Comparison of ENCODE assay signal across 8 mouse cellular contexts in the genomic region with DNA sequence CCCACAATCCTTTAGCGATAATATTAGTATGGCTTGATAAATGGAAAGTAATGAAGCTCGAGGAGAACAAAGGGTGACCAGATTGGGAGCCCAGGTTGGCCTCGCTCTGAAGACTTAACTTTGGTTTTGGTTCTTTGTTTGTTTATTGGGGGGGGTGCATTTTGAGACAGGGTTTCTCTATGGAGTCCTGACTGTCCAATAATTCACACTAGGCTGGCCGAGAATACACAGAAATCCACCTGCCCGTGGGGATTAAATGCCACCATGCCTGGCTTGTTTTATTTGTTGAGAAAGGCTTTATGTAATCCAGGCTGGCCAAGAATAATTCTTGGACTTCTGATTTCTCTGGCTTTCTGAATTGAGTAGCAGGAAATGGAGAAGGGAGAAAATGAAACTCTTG. TPM values are rescaled to one million over a fixed set of nuclear protein-coding genes. Genes with fewer than 3 reads are reported as not detected.
DNase-seq lines count a peak whose midpoint lies in the region; ATAC-seq and TF ChIP-seq lines count a peak whose summit lies in the region.

No protein-coding gene starts in this region.

- 69% methylated on average over 5 of the region's 5 CpGs for WGBS in lung, embryonic 15.5 days
- 68% methylated on average over 5 of the region's 5 CpGs for WGBS in forebrain, embryonic 15.5 days
- WGBS in limb, embryonic 14.5 days, result 77% methylated on average over 5 of the region's 5 CpGs
- 35% methylated on average over 5 of the region's 5 CpGs for WGBS in small intestine, adult 2 months

- DNase-seq in lung, postnatal 36 days, result no peak
- no peak for DNase-seq in limb, embryonic 14.5 days (ENCODE audit: low spot score)
- no peak for DNase-seq in spleen, adult 12 weeks (ENCODE audit: low spot score)
- no peak for DNase-seq in layer of hippocampus, adult 11-12 months (ENCODE audit: low spot score)

- no peaks in the 10 kb centered on the region for H3K27me3 ChIP-seq in lung, embryonic 15.5 days
- H3K27me3 ChIP-seq in forebrain, embryonic 15.5 days, result no peaks in the 10 kb centered on the region
- H3K27me3 ChIP-seq in limb, embryonic 14.5 days (ENCODE audit: control insufficient read depth, insufficient read depth, low read length), result no peaks in the 10 kb centered on the region
- H3K27me3 ChIP-seq in small intestine, adult 2 months (ENCODE audit: control insufficient read depth, insufficient read depth, low read length), result no peaks in the 10 kb centered on the region

- peaks cover 18% of the 10 kb centered on the region for H3K36me3 ChIP-seq in lung, embryonic 15.5 days
- H3K36me3 ChIP-seq in forebrain, embryonic 15.5 days, result peaks cover 14% of the 10 kb centered on the region
- peaks cover 19% of the 10 kb centered on the region for H3K36me3 ChIP-seq in limb, embryonic 14.5 days (ENCODE audit: control insufficient read depth, insufficient read depth, low read length)
- peaks cover 10% of the 10 kb centered on the region for H3K36me3 ChIP-seq in small intestine, adult 2 months (ENCODE audit: control insufficient read depth, insufficient read depth, low read length)

- TF ChIP-seq CTCF in small intestine, adult 2 months (IDR thresholded peaks at IDR 0.05; ENCODE audit: extremely low read depth, insufficient read length, insufficient replicate concordance, low read depth, low read length), result no peak

- peak overlapping the region; percentile 97 for H3K4me3 ChIP-seq in lung, embryonic 15.5 days
- peak overlapping the region; percentile 96; the same call in 1 of the 2 replicates for H3K4me3 ChIP-seq in forebrain, embryonic 15.5 days
- H3K4me3 ChIP-seq in limb, embryonic 14.5 days (replicated peaks; ENCODE audit: low read length), result peak overlapping the region; percentile 97
- no peak overlapping the region for H3K4me3 ChIP-seq in small intestine, adult 2 months (ENCODE audit: low read depth, low read length)

- no peak for ATAC-seq in lung, embryonic 15.5 days (ENCODE audit: borderline replicate concordance, extremely low read depth, low FRiP score, low TSS enrichment)
- ATAC-seq in forebrain, embryonic 15.5 days (replicated peaks), result no peak
- ATAC-seq in limb, embryonic 14.5 days (ENCODE audit: low FRiP score, low read depth), result no peak
- no peak for ATAC-seq in CD4-positive, CD25-positive, alpha-beta regulatory T cell, adult 4 months

- H3K27ac ChIP-seq in lung, embryonic 15.5 days, result no peak overlapping the region
- H3K27ac ChIP-seq in forebrain, embryonic 15.5 days (replicated peaks), result no peak overlapping the region
- no peak overlapping the region for H3K27ac ChIP-seq in limb, embryonic 14.5 days (replicated peaks; ENCODE audit: low read depth, low read length)
- H3K27ac ChIP-seq in small intestine, adult 2 months (ENCODE audit: insufficient read depth, low read depth, low read length), result peak overlapping the region; percentile 36

- H3K9ac ChIP-seq in lung, embryonic 15.5 days, result 0 out of 2 replicates have a peak overlapping the region, but pooled peaks have one; percentile 90
- H3K9ac ChIP-seq in forebrain, embryonic 15.5 days (replicated peaks), result no peak overlapping the region
- H3K9ac ChIP-seq in limb, embryonic 14.5 days (ENCODE audit: low read depth, low read length, severe bottlenecking), result peak overlapping the region; percentile 92; the same call in 1 of the 2 replicates

- peaks cover 14% of the 10 kb centered on the region; the same call in 1 of the 2 replicates for H3K4me1 ChIP-seq in lung, embryonic 15.5 days
- peaks cover 18% of the 10 kb centered on the region for H3K4me1 ChIP-seq in forebrain, embryonic 15.5 days
- H3K4me1 ChIP-seq in limb, embryonic 14.5 days (ENCODE audit: control insufficient read depth, insufficient read depth, low read length), result peaks cover 9% of the 10 kb centered on the region
- H3K4me1 ChIP-seq in small intestine, adult 2 months (ENCODE audit: control insufficient read depth, insufficient read depth, insufficient read length, low read length), result no peaks in the 10 kb centered on the region; the same call in 1 of the 2 replicates

- peak overlapping the region; percentile 59 for H3K4me2 ChIP-seq in lung, embryonic 15.5 days
- H3K4me2 ChIP-seq in forebrain, embryonic 15.5 days (replicated peaks), result peak overlapping the region; percentile 71
- peak overlapping the region; percentile 53 for H3K4me2 ChIP-seq in limb, embryonic 14.5 days (replicated peaks; ENCODE audit: low read depth, low read length, severe bottlenecking)

- no peaks in the 10 kb centered on the region for H3K9me3 ChIP-seq in lung, embryonic 15.5 days
- H3K9me3 ChIP-seq in forebrain, embryonic 15.5 days, result no peaks in the 10 kb centered on the region
- no peaks in the 10 kb centered on the region for H3K9me3 ChIP-seq in limb, embryonic 14.5 days (ENCODE audit: control insufficient read depth, low read length)

- TF ChIP-seq POLR2A in limb, embryonic 14.5 days (IDR thresholded peaks at IDR 0.05; ENCODE audit: borderline replicate concordance, extremely low read depth, insufficient read depth, insufficient read length), result no peak
- TF ChIP-seq POLR2A in small intestine, adult 2 months (IDR thresholded peaks at IDR 0.05; ENCODE audit: low read depth, low read length), result no peak

RNA-seq across cellular contexts. Expression of gene 3110001I22Rik, which starts 1.4 kb away (rescaled TPM):
- polyA plus RNA-seq in lung, embryonic 15.5 days (2015; fragmentation: Nextera tagmentation; extraction: Ambion mirVana), result 5.6 and 6.7 TPM in 2 replicates
- polyA plus RNA-seq in forebrain, embryonic 15.5 days (2015; fragmentation: Nextera tagmentation; extraction: Ambion mirVana), result 7.0 and 8.4 TPM in 2 replicates
- polyA plus RNA-seq in limb, embryonic 14.5 days (2012; rRNA removed), result 2.8 and 4.3 TPM in 2 replicates
- polyA plus RNA-seq in limb, embryonic 14.5 days (2014; fragmentation: Nextera tagmentation; extraction: Ambion mirVana), result 5.2 and 5.9 TPM in 2 replicates
- 0.46 and 1.2 TPM in 2 replicates for polyA plus RNA-seq in small intestine, adult 2 months (2012; rRNA removed)
- polyA plus RNA-seq in CD4-positive, CD25-positive, alpha-beta regulatory T cell, adult 4 months (2017; shearing (Covaris generic)), result 1 to 10 TPM; 7.3 to 7.5 TPM

RNA-seq across cellular contexts. Expression of gene Bfar, which starts 1.5 kb away (rescaled TPM):
- polyA plus RNA-seq in lung, embryonic 15.5 days (2015; fragmentation: Nextera tagmentation; extraction: Ambion mirVana), result 42.1 and 47.9 TPM in 2 replicates
- 52.7 and 53.1 TPM in 2 replicates for polyA plus RNA-seq in forebrain, embryonic 15.5 days (2015; fragmentation: Nextera tagmentation; extraction: Ambion mirVana)
- 45.8 and 52.0 TPM in 2 replicates for polyA plus RNA-seq in limb, embryonic 14.5 days (2012; rRNA removed)
- polyA plus RNA-seq in limb, embryonic 14.5 days (2014; fragmentation: Nextera tagmentation; extraction: Ambion mirVana), result 49.8 and 55.7 TPM in 2 replicates
- 6.2 and 12.8 TPM in 2 replicates for polyA plus RNA-seq in small intestine, adult 2 months (2012; rRNA removed)
- 10 to 100 TPM; 60.0 to 64.7 TPM for polyA plus RNA-seq in CD4-positive, CD25-positive, alpha-beta regulatory T cell, adult 4 months (2017; shearing (Covaris generic))

RNA-seq across cellular contexts. Expression of gene Parn, which starts 5.1 kb away (rescaled TPM):
- polyA plus RNA-seq in lung, embryonic 15.5 days (2015; fragmentation: Nextera tagmentation; extraction: Ambion mirVana), result 43.8 and 45.2 TPM in 2 replicates
- 41.2 and 42.3 TPM in 2 replicates for polyA plus RNA-seq in forebrain, embryonic 15.5 days (2015; fragmentation: Nextera tagmentation; extraction: Ambion mirVana)
- 23.2 and 23.5 TPM in 2 replicates for polyA plus RNA-seq in limb, embryonic 14.5 days (2012; rRNA removed)
- 39.7 and 41.1 TPM in 2 replicates for polyA plus RNA-seq in limb, embryonic 14.5 days (2014; fragmentation: Nextera tagmentation; extraction: Ambion mirVana)
- 3.8 and 9.5 TPM in 2 replicates for polyA plus RNA-seq in small intestine, adult 2 months (2012; rRNA removed)
- polyA plus RNA-seq in CD4-positive, CD25-positive, alpha-beta regulatory T cell, adult 4 months (2017; shearing (Covaris generic)), result 10 to 100 TPM; 36.0 to 41.4 TPM

RNA-seq across cellular contexts. Expression of gene Pla2g10, which starts 57.7 kb away (rescaled TPM):
- 3.0 TPM in 2 replicates for polyA plus RNA-seq in lung, embryonic 15.5 days (2015; fragmentation: Nextera tagmentation; extraction: Ambion mirVana)
- not detected in 2 replicates for polyA plus RNA-seq in forebrain, embryonic 15.5 days (2015; fragmentation: Nextera tagmentation; extraction: Ambion mirVana)
- polyA plus RNA-seq in limb, embryonic 14.5 days (2012; rRNA removed), result 0.12 and 0.19 TPM in 2 replicates
- 0.26 TPM in 1 of 2 replicates, not detected in the other for polyA plus RNA-seq in limb, embryonic 14.5 days (2014; fragmentation: Nextera tagmentation; extraction: Ambion mirVana)
- polyA plus RNA-seq in small intestine, adult 2 months (2012; rRNA removed), result 9.5 and 21.3 TPM in 2 replicates
- polyA plus RNA-seq in CD4-positive, CD25-positive, alpha-beta regulatory T cell, adult 4 months (2017; shearing (Covaris generic)), result not detected
